Mouse (Mus musculus): ENCODE measurements around the gene B2m.

DNA sequence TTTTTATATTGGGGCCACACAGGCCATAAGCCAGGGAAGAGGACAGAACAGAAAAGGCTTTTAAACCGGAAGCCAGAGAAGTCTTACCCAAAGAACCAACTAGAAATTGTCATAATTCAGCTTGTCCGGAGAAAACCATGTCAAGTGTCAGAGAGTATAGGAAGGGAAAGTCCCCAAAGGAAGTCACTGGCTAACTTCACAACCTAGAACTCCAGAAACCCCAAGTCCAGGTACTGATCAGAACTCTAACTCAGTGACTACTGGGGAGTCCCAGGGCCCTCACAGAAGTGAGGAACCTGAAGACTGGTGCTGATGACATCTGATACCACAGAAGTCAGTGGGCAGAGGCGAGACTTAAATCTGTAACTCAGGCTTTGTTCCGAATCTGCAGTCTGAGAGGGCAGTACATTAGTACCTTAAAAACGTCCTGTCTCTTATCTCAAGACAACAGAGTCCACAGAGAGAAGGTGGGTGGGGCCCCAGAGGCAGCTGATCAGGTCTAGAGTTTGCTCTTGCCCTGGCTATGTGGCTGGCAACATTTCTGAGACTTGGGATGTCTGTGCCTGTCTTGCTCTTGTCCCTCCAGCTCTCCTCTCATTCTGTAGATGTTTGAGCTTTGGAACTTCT is 9.5 kb upstream of the B2m start:
- TF ChIP-seq CTCF (IDR thresholded peaks at IDR 0.05; ENCODE audit: control insufficient read depth, insufficient read depth, insufficient read length) = no peak
- no peak for TF ChIP-seq USF1 (IDR thresholded peaks at IDR 0.05; ENCODE audit: low read depth)
- no peak for TF ChIP-seq CEBPB (IDR thresholded peaks at IDR 0.05; ENCODE audit: low read depth)
- no peak for TF ChIP-seq MYOD1 (IDR thresholded peaks at IDR 0.05; ENCODE audit: control insufficient read depth, insufficient read length, low read depth)
- TF ChIP-seq MYOG (IDR thresholded peaks at IDR 0.05; ENCODE audit: control insufficient read depth, extremely low read depth, insufficient read length) = no peak
